In the genomic region with DNA sequence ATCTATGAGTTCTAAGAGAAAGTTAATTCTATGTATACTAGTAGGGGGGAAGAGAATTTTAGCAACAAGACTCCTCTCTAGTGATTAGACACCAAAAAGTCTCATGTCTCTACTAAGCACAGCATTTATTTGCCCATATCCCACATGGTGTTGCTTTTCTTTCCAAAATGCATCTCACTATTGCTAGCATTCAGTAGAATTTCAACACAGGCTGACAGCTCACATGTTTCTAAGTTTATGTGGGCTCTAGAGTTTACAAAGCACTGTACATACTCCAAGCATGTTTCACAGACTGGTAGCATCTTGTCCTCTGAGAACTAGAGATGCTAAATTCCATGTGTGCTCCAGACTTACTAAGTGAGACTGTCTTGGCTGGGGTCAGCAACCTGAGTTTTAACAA, we compare ENCODE assay signal across 24 mouse cellular contexts.
"Had no signal": no experiment of that assay in that cellular context is flagged by ENCODE, and none has a peak within 500 bp of the region (broad histone marks: within the 10 kb centered on the region; RNA-seq: fewer than 3 reads in every experiment).

No protein-coding gene starts in this region.

- H3K4me2 ChIP-seq: heart, embryonic 12.5 days; hindbrain, embryonic 12.5 days; hindbrain, embryonic 14.5 days; intestine, embryonic 15.5 days; limb, embryonic 13.5 days; limb, embryonic 15.5 days; liver, embryonic 12.5 days had no signal

- H3K9ac ChIP-seq: heart, embryonic 12.5 days; hindbrain, embryonic 12.5 days; hindbrain, embryonic 14.5 days; intestine, embryonic 15.5 days; limb, embryonic 13.5 days; limb, embryonic 15.5 days; liver, embryonic 12.5 days; liver, embryonic 14.5 days had no signal

- H3K27ac ChIP-seq: gastrocnemius, adult 2 months; heart, embryonic 10.5 days; hindbrain, embryonic 10.5 days; hindbrain, embryonic 12.5 days; hindbrain, embryonic 14.5 days; intestine, embryonic 15.5 days; limb, embryonic 13.5 days; limb, embryonic 15.5 days; liver, embryonic 12.5 days; liver, embryonic 14.5 days had no signal

- H3K9me3 ChIP-seq: heart, embryonic 10.5 days; heart, embryonic 12.5 days; hindbrain, embryonic 10.5 days; hindbrain, embryonic 12.5 days; intestine, embryonic 15.5 days; limb, embryonic 13.5 days; limb, embryonic 15.5 days; liver, embryonic 12.5 days had no signal

- DNase-seq: gastrocnemius, adult 2 months; gastrocnemius, postnatal 10 days; gastrocnemius, postnatal 25 days; heart, adult 18-20 months; heart, postnatal 10 days; heart, postnatal 4 days; kidney, adult 18-20 months; kidney, adult 8-10 months; kidney, postnatal 10 days; kidney, postnatal 25 days; kidney, postnatal 4 days had no signal

- ATAC-seq: hindbrain, embryonic 16.5 days; inflammation-experienced regulatory T-cells, adult 6 months; intestine, embryonic 15.5 days; intestine, postnatal 0 days; liver, embryonic 12.5 days had no signal

- H3K4me3 ChIP-seq: gastrocnemius, adult 2 months; heart, embryonic 10.5 days; heart, embryonic 12.5 days; hindbrain, embryonic 10.5 days; hindbrain, embryonic 12.5 days; intestine, embryonic 15.5 days; limb, embryonic 13.5 days; limb, embryonic 15.5 days; liver, embryonic 12.5 days had no signal

- H3K27me3 ChIP-seq: heart, embryonic 12.5 days; hindbrain, embryonic 12.5 days; intestine, embryonic 15.5 days; limb, embryonic 13.5 days; limb, embryonic 15.5 days; liver, embryonic 12.5 days had no signal

- H3K36me3 ChIP-seq: heart, embryonic 10.5 days; heart, embryonic 12.5 days; hindbrain, embryonic 10.5 days; hindbrain, embryonic 12.5 days; intestine, embryonic 15.5 days; limb, embryonic 13.5 days; limb, embryonic 15.5 days; liver, embryonic 12.5 days had no signal

- H3K4me1 ChIP-seq: heart, embryonic 10.5 days; heart, embryonic 12.5 days; hindbrain, embryonic 10.5 days; hindbrain, embryonic 12.5 days; intestine, embryonic 15.5 days; limb, embryonic 13.5 days; limb, embryonic 15.5 days; liver, embryonic 12.5 days had no signal
